Mouse (Mus musculus): ENCODE measurements around the gene Prrt3.

DNA sequence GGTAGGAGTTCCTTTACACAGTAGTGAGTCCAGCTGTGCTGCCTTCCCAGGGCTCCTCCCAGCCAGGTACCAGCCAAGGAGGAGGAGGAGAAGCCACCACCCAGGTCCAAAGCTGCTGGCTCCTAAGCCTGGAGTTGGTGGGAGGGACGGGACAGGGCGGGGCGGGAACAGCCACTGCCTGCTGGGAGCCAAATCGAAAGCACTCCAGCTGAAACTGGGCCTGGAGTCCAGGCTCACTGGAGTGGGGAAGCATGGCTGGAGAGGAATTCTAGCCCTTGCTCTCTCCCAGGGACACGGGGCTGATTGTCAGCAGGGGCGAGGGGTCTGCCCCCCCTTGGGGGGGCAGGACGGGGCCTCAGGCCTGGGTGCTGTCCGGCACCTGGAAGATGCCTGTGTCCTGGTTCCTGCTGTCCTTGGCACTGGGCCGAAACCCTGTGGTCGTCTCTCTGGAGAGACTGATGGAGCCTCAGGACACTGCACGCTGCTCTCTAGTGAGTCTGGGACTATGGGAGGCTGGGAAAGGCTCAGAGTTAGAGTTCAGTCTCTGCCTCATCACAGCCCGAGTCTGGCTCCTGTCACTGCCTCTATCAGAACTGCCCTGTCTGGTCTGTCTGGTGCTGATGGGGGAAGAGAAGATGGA lies 30.3 kb downstream of the Prrt3 start, which contains the start of gene Il17rc:
- TF ChIP-seq POU5F1 (IDR thresholded peaks at IDR 0.05; ENCODE audit: borderline replicate concordance, low read length) (no peak), CTCF (conservative IDR thresholded peaks at IDR 0.05; ENCODE audit: low read length) (no peak)

Measured in E14TG2a.4 (cell line).